Mouse (Mus musculus): ENCODE data around the gene Rrp36.

The Rrp36 gene

DNA sequence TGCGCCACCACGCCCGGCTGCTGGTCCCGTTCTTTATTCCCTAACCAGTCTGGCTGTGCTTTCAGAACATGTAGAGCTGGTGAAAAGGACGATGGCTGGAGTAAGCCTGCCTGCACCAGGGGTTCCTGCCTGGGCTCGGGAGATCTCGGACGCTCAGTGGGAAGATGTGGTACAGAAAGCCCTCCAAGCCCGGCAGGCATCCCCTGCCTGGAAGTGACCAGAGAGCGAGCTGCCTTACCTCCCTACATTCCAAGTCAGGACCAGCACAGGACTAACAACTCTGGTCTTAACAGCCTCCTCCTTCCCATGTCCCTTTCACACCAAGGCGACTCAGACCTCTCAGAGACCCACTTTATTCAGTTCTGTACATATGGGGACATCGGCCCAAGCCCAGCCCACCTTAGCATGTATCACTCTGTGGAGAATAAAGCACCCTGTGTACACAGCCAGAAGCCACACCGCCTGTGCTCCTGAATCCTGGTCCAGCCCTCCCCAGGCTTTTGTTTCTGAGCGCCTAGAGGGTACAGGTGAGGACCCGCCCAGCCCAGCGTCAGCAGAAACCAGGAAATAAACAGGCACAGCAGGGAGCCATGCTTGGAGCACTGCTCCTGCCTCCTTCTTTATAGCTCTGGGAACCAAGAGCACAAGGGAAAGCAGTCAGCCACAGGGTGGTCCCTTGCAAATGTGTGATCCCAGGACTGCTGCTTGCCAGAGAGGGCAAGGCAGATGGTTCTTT lies 8.7 kb upstream of the Rrp36 start:
- DNase-seq: no peak

DNA sequence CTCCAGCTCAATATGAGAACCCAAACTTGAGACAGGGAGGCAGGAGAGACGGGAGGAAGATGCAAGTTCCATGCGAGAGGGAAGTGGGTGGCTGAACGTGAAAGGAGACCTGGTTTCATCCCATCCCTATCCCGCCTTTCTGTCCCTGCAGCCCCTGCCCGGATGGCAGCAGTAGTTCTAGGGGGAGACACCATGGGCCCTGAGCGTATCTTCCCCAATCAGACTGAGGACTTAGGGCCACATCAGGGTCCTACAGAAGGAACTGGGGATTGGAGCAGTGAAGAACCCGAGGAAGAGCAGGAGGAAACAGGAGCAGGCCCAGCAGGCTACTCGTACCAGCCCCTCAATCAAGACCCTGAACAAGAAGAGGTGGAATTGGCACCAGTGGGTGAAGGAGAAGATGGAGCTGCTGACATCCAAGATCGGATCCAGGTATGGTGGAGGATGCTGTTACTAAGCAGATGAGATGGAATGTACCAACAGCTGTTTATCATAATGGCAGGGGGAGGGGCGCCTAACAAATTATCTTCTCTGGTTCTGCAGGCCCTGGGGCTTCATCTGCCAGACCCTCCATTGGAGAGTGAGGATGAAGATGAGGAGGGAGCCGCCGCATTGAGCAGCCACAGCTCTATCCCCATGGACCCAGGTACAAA lies 7.4 kb upstream of the Rrp36 start:
- DNase-seq: peak; percentile 11 to 13

DNA sequence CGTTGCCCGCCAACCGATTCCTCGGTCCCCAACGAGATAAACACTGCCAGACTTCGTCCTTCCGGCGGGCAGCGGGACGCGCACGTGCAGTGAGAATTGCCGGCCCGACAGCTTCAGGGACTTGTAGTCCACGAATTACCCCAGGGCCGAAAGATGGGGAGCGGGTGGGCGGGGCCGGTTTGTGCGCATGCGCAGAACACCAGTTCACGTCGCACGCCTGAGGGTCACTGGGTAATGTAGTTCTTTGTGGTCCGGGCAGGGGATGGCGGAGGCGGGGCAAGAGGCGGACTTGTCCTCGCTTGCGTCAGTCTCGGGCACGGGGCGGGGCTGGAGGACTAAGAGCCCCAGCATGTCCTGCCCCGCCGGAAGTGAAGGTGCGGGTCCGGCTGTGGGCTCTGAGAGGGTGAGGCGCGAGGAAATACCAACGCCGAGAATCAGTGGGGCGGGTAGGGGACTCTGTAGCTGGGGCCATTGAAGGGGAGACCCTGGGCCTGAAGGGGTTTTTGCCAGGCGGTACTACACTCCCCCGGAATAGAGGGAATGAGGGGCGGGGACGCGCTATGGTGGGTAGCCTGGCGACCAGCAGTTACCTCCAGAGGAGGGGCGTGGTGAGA lies 6.7 kb upstream of the Rrp36 start, which contains the start of gene Klhdc3:
Klhdc3 (minus strand) TSS at position 155 of the 614 bp plus-strand sequence.
- peak; percentile 96 to 98 for DNase-seq

DNA sequence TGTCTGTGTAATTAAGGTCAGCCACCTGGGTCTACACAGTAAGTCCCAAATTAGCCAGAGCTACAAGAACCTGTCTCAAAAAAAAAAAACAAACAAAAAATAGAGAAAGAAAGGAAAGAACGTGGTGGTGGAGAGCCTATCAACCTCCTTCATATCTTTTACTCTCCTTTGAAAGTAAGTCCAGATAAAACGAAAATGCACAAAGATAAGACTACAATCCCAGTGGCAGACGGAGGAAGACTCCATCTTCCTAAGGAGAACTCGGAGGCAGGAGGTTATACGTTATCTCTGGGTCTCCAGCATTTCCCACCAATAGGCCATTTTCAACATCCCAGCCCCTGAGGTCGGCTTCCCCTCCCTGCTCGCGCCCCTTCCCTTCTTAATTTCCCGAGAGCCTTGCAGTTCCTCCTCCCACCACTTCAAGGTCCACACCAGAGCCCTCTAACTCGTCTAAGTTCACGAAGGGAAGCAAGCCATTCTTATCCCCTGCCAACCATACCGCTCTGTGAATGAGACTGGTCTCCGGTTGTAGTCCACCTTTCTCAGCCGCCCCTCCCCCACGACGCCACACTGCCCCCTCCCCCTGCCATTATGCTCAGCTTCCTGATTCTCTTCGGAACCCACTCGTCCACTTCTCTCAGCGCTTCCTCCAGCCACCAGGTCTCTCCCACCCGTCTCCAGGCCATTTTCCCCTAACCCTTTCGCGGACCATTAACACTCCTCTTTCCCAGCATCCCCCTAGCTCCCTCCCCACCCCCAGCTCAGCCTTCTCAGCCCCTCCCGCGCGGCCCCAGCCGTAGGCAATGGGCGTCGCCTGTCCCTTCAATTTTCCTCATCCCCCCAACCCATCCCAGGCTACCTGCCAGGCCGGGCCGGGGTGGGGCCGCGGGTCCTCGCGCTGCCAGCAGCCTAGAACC lies 5.9 kb upstream of the Rrp36 start:
- peak; percentile 44 to 50 for DNase-seq

DNA sequence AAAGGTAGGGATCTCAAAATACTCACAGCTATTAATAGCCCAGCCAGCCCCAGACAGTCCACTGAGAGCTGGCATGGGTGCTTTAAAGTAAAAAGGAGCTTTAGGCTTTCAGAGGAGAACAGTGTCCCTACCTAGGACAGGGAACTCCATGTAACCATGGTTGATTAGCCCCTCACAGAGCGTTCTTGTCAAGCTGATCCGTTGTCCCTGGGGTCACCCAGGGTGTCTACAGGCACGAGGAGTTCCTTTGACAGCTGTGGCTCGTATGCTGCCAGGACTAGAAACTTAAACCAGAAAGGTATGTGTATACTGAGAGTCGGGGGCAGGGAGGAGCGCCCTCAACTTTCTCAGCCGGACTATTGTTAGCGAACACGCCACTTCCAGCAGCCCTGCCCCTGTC lies 4.8 kb upstream of the Rrp36 start:
- DNase-seq: no peak

DNA sequence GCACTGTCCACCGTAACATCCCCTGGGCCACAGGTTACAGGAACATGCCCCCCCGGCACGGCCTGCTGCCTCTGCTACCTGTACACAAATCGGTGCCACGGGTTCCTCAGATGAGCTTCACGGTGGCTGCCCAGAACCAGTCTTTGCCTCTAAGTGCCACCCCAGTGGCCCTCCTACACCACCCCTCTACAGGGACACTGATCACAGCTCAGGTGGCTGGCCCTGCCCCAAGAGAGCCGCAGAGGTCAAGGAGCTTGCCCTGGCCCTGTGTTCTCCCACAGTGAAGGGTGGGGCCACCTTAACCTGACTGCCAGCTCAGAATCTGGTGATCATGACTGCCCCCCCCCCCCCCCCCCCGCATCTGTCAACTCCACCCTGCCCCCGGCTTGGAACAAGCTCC lies 4.3 kb upstream of the Rrp36 start, which contains the start of gene Mea1:
Mea1 (plus strand) TSS at position 378 of the 400 bp plus-strand sequence.
- no peak for DNase-seq

DNA sequence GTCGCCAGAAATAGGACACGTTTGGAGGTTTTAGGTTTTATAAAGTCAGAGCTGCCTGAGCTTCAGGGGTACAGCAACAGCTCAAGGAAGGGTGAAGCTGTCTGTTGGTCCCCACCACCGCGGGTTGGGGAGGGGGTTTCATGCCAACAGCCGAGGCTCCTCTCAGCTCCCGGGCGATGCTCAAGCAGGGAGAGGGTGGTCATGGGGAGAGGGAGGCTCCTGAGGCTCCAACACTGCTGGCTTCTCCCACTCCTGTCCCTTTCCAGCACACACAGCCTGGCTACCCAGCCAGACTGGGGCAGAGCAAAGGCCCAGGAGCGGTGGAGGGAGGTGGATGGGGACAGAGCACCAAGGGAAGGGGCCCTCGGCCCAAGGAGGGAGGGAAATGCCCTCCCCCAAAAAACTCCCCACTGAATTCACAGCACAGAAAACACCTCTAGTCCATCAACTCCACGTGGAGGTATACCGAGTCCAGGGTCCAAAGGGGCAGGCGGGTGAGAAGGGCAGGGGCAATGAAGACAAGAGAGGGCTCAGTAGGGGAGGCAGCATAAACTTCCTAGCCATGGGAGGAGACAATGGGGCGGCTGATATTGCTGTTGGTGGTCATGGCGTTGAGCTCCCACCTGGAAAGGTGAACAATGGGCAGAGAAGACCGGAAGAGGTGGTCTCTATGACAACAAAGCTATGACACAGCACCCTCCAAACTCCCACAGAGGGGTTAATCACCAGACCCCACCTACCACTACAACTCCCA lies 555 bp upstream of the Rrp36 start:
- DNase-seq: no peak

DNA sequence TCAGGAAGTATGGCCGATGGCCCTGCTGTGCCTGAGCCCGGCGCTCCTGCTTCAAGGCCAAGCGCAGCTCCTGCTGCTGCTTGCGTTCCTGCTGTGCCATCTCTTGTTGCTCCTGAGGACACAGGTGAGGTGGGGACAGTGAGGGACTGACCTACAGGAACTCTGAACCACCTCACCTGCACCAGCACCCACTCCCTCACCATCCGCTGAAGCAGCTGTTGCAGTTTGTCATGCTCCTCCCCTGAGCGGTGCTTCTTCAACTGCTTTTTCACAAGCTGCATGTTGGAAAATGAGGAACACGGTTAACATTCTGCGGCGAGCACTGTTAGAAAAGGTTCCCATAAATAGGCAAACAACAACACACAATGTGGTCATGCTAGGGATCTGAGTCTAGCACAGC lies 4.2 kb downstream of the Rrp36 start:
- DNase-seq: no peak

DNA sequence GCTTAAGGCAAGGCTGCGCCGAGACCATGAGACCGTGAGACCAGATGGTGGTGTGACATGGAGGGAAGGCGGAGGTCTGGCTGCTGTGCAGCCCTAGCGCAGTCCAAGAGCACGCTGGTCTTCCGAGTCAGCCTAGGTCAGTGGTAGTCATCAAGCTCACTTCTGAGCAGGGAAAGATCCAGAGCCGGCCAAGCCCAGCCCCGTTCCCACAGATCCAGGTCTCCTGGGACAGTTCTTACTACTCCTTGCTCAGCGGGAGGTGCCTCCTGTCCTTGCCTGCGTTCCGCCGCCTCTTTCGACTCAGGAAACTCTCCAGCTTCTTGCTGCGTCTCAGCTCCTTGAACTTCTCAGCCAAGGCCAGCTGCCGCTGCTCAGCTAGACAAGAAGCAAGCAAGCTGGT lies 6.4 kb downstream of the Rrp36 start:
- no peak for DNase-seq

DNA sequence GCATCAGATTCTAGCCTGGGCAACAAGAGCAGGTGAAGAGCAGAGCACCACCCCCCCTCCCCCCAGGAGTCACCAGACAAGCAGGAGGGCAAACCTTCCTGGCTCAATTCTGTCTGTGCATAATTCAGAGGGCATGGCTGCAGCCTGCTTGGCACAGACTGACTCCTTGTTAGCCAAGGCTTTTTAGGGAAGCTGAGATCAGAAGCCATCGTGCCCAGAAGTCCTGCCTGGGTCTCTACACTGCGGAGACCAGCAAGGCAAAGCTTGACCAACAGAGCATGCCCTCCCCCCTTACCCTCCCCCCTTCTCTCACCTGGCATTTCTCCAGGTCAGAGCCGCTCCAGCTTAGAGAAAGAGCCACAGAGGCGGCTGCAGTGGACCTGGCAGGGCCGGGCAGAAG lies 11.4 kb downstream of the Rrp36 start:
- no peak for DNase-seq

DNA sequence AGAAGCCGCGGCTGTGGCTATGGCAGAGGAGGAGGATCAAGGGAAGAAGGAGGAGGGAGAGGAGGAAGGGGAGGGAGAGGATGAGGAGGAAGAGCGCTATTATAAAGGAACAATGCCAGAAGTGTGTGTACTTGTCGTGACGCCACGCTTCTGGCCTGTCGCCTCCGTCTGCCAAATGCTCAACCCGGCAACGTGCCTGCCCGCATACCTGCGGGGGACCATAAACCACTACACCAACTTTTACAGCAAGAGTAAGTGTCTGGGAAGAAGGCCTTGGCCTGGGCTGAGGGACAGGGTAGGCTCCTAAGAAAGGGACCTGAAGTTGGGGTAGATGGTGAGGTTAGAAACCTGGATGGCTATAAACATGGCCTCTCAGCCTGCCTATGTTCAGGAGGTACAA lies 12.2 kb downstream of the Rrp36 start:
- DNase-seq: no peak

DNA sequence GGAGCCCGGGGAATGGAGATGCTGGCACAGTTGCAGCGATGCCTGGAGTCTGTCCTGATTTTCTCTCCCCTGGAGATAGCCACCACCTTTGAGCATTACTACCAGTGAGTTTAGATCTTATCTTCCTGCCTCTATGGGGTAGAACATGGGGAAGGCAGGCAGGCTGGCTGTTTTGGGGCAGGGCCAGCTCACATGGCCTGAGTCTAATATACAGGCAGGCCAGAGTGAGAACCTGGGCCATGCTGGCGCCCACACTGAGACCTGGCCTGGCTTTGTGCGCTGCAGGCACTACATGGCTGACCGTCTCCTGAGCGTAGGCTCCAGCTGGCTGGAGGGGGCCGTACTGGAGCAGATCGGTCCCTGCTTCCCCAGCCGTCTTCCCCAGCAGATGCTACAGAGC lies 12.8 kb downstream of the Rrp36 start:
- no peak for DNase-seq

DNA sequence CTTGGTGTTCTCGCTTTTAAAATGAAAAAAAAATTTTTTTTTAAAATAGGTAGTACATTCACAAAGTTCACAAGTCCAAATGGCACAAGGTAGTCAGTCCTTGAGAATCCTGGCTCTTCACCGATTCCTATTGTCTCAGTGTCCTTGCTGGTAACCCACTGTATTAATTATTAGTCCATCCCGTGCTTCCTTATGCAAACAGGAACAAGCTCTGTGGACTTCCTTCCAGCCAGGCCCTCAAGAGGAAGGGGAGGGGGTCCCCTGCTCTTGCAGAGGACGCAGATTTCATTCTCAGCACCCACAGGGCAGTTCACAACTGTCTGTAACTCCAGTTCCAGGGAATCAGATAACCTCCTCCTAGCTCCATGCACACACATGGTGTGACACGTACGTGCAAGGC lies 18.1 kb downstream of the Rrp36 start:
- DNase-seq: no peak

DNA sequence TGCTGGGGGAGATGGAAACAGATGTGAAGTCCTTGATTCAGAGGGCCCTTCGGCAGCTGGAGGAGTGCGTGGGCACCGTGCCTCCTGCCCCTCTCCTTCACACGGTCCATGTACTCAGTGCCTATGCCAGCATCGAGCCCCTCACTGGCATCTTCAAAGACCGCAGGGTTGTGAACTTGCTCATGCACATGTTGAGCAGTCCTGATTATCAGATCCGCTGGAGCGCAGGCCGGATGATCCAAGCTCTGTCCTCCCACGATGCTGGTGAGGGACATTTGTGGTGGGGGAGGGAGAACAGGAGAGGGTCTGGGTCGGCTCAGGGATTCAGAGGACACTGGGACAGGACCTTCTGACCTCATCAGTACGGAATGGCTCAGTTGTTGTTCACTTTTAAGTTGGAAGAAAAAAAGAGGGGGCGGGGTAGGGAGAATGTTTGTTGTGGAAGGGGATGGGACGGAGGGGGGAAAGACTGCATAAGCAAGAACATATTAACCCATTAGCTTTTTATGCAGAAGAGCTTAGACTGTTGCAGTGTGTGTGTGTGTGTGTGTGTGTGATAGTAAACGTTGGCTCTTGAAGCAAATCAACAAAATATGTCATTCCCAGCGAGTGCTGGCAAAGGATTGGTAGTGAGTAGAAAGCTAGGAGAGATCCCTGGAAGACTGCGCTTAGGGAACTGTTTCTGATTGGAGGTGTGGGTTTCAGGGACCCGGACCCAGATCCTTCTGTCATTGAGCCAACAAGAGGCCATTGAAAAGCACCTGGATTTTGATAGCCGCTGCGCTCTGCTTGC lies 22.2 kb downstream of the Rrp36 start:
- no peak for DNase-seq

DNA sequence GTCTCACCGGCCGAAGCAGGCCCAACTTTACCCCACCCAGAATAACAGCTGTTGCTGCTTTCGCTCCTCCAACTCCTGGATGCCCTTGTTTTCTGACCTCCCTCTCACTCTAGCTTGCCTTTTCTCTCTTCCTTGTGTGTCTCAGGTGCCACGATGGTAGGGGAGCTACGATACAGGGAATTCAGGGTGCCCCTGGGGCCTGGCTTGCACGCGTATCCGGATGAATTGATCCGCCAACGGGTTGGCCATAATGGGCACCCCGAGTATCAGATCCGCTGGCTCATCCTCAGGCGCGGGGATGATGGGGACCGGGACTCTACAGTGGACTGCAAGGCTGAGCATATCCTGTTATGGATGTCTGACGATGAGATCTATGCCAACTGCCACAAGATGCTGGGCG lies 22.9 kb downstream of the Rrp36 start:
- DNase-seq: no peak

DNA sequence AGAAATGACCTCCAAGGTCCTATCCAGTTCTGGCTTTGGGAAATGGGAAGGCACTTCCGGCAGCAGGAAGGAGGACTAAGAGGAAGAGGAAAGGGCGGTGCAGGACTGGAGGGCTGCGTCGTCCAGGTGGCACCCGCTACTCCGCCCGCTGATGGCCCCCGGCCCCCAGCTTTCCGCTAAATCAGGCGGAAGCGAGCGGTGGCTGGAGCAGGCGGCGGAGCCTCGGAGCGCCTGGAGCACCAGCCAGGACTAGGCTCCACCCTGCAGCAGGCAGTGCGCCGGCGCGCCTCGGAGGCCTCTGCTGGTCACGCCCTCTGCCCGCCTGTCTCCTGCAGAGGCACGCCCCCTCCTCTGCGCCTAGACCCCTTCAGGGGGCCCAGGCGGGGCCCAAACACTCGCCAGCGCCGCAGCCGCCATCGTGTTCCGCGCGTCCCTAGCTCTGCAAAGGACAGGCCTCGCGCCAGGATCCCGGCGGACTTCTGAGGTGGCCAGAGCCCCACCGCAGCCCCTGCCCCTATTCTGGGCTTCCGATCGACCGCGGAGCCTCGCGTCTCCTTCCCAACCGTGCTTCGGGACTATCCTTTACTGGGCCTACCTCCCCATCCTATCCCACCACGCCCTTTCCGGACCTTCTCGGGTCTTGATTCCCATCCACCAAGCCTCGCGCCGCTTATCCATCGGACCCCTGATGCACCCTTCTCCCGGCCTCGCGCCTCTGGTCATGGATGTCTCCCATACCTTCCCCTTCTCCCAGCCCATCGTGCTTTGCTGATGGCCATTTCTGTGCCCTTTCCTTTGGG lies 23.7 kb downstream of the Rrp36 start, which contains the start of gene Cul7:
Cul7 (plus strand) TSS at position 106 of the 800 bp plus-strand sequence.
- peak; percentile 75 for DNase-seq

DNA sequence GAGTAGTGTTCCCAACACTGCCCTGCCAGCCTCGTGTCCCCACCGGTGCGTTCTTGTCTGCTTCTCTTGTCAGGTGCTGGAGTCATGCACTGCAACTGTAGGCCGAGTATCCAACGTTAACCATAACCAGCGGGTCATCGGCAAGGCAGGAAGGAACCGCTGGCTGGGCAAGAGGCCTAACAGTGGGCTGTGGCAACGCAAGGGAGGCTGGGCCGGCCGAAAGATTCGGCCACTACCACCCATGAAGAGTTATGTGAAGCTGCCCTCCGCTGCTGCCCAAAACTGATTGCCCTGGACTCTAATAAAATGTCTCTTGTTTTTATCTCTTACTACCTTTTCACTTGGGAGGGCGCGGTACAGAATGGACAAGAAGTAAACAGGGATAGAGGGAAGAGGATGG lies 24.3 kb downstream of the Rrp36 start:
- DNase-seq: no peak

DNA sequence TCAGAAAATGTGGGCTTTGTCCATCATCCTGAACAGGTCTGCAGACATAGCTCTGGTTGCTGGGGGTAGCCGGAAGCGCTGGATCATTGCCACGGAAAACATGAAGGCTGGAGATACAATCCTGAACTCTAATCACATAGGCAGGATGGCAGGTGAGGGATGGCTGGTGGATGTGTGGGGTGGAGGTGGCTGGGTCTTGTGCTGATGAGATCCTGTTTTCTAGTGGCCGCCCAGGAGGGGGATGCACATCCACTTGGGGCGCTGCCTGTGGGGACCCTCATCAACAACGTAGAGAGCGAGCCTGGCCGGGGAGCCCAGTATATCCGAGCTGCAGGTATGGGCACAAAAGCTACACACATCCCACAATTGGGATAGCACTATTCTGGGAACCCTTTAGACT lies 25.7 kb downstream of the Rrp36 start:
- DNase-seq: no peak

DNA sequence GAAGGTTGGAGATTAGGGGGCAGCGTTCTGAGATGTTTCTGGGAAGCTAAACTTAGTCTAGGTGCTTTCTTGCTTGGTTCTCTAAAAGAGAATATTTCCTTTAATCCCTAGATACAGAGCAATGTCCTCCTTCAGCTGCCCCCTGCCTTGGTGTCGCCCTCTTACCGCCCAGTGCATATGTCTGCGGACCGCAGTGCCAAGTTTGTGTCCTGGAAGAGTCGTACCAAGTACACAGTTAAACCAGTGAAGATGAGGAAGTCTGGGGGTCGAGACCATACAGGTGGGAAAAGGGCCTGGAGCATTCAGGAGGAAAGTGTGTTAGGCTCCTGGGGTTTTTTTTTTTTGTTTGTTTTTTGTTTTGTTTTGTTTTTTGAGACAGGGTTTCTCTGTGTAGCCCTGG lies 26.9 kb downstream of the Rrp36 start:
- DNase-seq: no peak

DNA sequence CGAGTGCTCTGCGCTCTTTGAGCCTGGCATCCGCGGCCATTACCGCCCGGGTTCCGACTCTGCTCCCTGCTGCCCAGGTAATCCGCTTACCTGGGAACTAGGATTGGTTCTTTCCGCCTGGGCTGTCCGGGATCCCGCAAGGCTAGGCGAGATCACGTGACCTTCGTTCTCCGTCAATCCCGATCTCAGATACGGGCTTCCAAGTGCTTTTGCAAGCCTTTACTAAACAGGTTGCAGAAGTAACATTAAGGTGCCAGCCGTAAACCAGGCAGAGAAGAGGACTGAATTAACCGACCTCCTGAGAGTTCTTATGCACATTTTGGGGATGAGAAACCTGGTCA lies 27.9 kb downstream of the Rrp36 start:
- no peak for DNase-seq

All from B cell, adult 2 months (primary cell).